ENCODE assay signal across 1 mouse cellular context in the genomic region with DNA sequence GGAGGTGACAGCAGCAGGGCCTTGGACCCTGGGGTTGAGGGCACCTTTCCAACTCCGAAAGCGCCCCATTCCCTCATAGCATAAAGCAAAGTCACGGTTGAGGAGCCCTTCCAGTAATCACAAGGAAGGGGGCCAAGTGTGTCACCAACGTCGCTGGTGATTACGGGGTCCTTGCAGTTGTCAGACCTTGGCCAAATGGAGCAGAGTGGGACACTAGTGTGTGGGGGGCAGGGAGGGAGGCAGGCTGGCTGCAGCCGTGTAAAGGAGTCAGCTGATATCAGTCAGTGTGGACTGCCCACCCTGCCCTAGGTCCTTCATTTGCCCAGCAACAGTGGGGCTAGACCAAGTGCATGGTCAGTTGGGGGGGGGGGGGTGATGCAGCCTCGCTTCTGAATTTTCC.
TF ChIP-seq lines count a peak whose summit lies in the region.

No protein-coding gene starts in this region.

TF ChIP-seq in CH12.LX, 34 proteins besides CTCF, POLR2A, EP300 and RAD21 (continued from another document):
- no peak for TF ChIP-seq MAZ (IDR thresholded peaks at IDR 0.05; ENCODE audit: low read depth, low read length)
- no peak for TF ChIP-seq GABPA (IDR thresholded peaks at IDR 0.05; ENCODE audit: insufficient replicate concordance, low read depth, low read length)
- TF ChIP-seq MXI1 (IDR thresholded peaks at IDR 0.05; ENCODE audit: low read depth, low read length) = no peak
- TF ChIP-seq NRF1 (IDR thresholded peaks at IDR 0.05; ENCODE audit: low read depth, low read length) = no peak
